Mouse (Mus musculus) neutrophil, adult 5-6 weeks (primary cell): ENCODE measurements around the gene Clip3. TPM values are rescaled to one million over a fixed set of nuclear protein-coding genes. Genes with fewer than 3 reads are reported as not detected.

Source experiments
- ATAC-seq: fragments of 151-379, 151-347 bp; 2 replicates; pipeline ENCODE4 v1.8.0; 2017; ENCODE audit warnings: mild to moderate bottlenecking, moderate TSS enrichment; ENCODE audit not compliant: insufficient number of reproducible peaks, poor library complexity, low FRiP score, severe bottlenecking; ENCODE audit errors: extremely low read depth
- total RNA-seq: library from RNA; stranded (forward); fragments of 200-1000 nt; gene quantifications from 2 replicates; pipeline ENCODE4 v1.2.3, GENCODE M21; 2017

The Clip3 gene
- total RNA-seq, 1 experiment from 2014 or later = 1.3 TPM

DNA sequence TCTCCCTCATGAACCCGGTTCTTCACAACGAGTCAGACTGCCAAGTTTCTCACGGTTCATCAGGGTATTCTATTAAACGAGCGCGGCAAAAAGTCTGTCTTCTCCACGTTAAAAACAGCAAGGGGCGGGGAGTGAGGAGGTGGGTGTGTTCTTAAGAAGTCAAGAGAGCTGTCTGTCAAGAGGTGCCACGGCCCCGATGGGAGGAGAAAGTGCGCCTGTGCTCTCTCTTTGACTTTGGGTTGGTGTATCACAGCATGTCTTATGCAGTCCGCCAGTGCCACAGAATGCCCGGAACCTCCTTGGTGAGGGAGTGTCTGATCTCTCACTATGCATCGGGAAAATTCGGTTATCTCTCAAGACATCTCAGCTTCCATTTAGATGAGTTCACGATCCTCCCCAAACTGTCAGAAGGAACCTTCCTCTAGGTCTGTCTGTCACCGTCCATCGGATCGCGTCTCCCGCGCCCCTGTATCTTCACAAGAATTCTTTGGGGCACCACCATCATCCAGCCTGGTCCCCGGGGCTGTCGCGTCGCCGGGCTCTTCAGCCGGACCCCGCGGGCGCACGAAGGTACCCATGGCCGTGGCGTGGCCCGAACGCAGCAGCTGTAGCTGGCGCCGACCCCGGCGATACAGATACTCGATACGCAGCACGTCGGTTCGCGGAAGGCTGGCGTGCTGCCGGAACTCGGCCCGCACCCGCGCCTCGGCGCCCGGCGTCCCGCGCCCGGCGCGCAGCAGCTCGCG lies 30.2 kb downstream of the Clip3 start, which contains the start of gene E130208F15Rik:
E130208F15Rik (plus strand) TSS at position 202 of the 746 bp plus-strand sequence.
- peak; percentile 51; the same call in 1 of the 2 replicates for ATAC-seq

DNA sequence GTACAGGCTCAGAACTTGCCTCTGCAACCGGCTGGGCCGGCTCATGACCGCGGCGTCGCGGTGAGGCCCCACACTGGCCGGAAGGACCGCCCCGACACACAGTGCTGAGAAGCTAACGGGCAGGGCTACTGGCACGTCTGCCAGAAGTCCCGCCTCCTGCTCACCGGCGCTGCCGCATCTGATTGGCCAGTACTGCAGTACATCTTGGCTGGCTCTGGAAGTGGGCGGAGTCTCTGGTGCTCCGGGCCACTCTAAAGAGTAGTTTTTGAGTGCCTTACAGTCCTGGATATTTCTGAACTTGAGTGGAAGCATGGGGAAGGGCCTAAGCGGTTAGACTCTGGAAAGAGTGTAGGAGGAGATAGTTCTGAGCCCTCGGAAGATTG lies 30.7 kb downstream of the Clip3 start:
- ATAC-seq = peak; percentile 95

DNA sequence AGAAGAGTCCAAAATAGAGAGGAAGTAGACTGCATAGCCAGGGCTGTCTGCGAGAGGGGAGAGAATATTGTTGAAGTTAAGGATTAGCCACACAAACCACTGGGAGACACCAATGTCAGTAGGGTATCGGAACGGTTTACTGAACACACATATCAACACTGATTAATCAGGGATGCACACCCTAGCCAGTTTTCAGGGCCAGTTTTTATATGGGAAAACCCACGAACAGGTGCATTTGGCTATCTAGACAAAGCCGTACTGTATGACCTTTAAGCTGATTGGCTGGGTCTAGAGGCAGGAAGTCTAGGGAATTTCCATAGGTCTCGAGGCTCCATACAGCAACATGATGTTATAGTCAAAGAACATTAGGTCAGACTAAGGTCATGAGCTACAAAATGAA lies 31.3 kb downstream of the Clip3 start:
- no peak for ATAC-seq

DNA sequence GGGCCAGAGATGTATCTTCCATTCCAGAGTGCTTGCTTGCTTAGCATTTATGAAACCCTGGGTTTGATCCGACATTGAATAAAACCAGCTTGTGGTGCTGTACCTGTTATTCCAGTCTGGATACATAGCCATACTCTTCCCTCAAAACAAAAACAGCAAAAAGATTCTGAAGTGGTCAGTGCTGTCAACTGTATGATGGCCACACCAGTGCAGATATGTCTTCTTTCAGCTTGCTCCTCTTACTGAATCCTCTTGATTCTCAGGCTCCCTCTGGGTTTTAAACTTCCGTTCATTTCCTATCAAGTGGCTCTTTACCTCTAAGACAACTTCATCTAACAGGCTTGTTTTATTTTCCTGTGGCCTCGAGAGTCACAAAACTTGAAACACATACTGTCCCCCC lies 32.3 kb downstream of the Clip3 start, which contains the start of gene Sdhaf1:
Sdhaf1 (minus strand) TSS at position 101 of the 400 bp plus-strand sequence.
- ATAC-seq = no peak

DNA sequence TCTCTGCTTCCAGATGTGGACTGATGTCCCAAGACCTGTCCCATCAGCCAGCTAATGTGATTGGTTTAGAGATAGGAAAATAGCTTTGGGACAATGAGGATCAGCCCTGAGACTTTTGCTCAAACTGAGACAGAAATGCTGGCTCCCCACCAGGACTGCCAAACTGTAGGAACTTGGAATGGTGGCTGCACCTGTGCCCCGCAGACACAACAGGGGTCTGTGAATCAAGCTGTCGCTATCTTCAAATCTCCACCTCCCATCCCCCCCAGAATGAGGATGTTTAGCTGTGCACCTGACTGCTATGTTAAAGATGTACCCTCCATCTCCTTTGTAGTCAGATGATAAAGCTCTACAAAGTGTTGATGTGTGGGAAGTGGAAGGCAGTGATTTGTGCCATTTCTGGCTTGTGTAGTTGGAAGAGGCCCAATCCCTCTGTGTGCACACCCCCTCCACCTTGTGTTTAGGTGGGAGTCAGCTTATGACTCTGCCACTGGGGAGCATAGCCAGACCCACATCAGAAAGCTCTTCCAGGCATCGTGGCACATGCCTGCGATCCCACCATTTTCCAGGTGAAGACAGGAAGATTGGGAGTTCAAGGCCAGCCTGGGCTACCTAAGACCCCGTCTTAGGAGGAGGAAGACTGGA lies 32.9 kb downstream of the Clip3 start:
- ATAC-seq = no peak

DNA sequence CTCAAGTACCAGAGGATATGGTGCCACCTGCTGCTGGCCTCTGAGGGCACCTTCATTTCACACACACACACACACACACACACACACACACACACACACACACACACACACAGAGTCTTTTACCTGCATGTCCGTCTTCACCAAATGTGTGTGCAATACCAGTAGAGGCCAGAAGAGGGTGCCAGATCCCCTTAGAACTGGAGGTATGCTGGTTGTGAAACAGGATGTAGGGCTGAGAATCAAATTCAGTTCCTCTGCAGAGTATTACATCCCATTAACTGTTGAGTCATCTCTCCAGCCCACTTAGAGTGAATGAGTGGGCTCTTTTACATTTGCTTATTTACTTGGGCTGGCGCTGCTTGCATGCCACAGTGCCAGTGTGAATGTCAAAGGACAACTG lies 33.8 kb downstream of the Clip3 start:
- ATAC-seq = peak; percentile 42; the same call in 1 of the 2 replicates

DNA sequence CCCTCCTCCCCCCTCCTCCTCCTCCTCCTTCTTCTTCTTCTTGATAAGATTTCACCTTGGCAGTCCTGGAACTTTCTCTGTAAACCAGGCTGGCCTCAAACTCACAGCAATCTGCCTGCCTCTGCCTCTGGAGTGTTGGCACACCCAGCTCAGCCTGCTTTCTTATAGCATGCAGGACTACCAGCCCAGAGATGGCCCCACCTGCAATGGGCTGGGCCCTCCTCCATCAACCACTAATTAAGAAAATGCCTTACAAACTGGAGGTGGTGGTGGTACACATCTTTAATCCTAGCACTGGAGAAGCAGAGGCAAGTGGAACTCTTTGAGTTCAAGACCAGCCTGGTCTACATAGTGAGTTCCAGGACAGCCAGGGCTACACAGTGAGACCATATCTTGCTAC lies 34.9 kb downstream of the Clip3 start:
- no peak for ATAC-seq

DNA sequence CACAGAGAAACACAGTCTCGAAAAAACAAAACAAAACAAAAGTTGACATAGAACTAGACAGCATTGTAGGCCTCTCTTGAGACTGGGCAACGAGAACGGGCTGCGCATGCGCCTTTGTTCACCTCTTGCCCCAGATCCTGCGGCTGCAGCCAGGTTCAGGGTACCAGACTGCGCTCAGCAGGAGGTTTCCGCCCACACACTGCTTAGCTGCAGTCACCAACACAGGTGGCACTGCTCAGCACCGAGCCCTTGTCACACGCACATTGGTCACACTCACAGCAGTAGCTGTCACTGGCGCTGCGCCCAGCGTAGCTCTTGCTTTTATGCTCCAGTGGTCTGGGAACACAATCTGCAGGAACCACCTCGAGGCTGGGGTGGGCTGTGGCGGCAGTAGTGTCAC lies 35.6 kb downstream of the Clip3 start:
- ATAC-seq = no peak

DNA sequence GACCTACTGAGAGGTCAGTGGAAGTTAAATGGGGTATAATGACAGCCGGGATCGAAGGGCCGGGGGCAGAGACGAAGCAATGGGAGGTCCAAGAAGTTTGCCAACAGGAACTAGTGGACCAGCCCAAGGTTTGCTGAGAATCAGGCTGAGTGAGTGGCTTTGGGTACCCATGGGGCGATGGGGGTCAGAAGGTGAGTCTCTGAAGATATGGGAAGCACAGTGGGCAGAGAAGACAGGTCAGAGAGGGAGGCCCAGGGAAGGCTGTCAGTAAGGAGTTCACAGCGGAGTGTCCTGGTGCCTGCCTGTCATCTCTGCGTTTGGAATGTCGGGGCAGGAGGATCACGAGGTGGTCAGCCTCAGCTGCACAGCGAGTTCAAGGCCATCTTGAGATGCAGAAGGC lies 36.9 kb downstream of the Clip3 start:
- no peak for ATAC-seq

DNA sequence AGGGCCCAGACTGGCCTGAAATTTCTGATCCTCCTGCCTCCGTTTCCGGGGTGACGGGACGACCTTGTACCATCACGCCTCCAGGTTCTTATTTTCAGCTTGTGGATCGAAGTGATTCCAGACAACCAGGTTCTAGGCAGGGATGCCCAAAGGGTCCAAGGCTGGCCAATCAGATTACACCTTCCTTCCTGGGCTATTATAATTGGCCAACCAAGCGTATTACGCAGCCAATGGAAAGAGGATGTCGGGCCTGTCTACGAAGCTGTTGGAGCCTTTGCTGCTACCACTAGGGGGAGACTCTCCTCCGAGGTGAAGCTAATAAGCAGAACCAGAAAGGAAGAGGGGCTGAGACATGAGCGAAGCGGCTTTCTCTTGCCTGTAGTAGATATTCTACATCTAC lies 40.4 kb downstream of the Clip3 start:
- peak; percentile 84 for ATAC-seq

DNA sequence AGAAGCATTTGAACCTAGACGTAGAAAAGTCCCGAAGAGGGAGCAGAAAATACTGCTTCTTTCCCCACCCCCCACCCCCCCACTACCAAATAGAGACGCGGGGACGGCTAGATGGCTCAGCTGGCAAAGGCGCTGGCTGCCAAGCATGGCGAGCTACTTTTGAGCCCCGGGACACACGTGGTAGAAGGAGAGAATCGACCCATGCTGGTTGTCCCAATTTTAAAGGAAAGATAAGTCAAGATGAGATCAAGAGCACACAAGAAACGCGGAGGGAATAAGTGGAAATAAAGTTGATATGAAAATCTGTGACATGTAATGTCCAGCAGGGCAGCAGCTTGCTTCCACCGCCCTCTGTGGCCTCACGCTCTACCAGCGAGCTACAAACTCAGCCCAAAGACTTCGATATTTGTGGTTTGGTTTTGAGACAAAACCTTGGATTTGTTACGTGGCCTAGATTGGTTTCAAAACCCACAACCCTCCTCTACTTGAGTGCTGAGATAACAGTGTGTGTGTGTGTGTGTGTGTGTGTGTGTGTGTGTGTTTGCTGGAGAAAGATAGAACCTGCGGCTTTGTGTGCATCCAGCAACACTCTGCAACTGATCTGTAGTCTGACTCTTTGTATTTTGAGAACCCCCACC lies 41.2 kb downstream of the Clip3 start:
- no peak for ATAC-seq

DNA sequence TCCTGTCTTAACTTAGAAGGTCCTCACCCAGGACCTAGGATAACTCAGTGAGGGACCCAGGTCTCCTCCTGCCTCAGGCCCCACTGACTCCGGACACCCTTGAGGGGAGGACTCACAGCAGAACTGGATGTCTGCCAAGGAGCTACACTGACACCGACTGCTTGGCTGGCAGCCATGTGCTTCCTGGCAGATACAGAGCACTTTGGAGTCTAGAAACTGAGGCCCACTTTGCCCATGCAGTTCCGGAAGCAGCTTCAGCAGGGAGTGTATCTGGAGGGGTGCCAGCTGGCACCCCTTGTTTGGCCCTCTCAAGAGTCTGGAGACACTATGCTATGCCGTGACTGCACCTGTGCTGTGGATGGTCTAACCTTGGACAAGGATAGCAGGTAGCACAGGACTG lies 41.9 kb downstream of the Clip3 start:
- no peak for ATAC-seq

DNA sequence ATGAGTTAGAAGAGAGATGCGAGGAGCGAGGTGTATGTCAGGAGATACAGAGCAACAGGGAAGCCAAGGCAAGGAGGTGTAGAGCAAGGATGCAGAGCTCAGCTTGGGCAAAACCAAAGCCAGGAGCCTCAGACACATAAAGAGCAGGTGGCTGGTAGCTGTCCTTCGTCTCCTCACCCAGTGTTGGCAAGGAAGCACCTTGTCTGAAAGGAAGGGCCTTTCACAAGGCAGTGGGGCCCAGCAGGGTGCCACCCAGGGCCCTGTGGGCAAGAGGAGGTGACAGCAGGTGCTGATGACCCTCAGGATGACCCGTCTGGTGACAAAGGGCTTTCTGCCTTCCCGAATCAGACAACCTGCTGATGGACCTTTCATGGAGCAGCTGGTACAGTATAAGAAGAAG lies 43.0 kb downstream of the Clip3 start:
- no peak for ATAC-seq

DNA sequence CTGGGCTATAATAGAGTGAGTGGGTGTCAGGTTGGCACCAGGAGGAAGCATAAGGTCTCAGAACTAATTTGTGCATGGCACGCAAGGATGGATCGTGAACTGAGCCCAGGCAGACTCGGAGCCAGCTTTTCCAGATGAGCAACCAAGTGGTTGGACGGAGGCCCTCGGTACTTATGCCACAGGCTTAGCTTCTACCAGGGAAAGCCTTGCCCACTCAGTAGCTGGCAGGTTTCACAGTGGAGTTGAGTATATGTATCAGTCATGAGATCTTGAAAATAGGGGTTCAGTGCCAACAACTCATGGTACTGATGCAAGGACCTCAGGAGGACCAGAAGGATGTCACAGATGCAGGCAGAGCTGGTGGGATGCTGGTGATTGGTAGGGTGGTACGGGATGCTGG lies 44.2 kb downstream of the Clip3 start:
- no peak for ATAC-seq

DNA sequence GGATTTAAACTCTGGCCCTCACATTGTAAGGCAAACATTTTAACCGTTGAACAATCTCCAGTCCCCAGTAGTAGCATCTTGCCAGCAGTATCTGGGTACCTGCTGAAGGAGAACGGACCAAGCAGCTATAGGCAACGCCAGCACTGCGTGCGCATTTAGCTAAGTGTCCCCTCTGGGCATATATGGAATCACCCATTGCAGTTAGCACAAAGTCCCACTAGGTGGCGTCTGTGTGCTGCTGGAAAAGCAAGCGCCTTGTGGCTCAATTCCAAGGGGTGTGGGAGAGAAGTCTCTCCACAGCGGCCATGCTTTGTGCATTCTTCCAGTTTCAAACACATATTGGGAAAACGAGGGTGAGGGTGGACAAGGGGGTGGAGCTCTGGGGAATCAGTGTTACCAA lies 44.9 kb downstream of the Clip3 start:
- peak; percentile 37; the same call in 1 of the 2 replicates for ATAC-seq

DNA sequence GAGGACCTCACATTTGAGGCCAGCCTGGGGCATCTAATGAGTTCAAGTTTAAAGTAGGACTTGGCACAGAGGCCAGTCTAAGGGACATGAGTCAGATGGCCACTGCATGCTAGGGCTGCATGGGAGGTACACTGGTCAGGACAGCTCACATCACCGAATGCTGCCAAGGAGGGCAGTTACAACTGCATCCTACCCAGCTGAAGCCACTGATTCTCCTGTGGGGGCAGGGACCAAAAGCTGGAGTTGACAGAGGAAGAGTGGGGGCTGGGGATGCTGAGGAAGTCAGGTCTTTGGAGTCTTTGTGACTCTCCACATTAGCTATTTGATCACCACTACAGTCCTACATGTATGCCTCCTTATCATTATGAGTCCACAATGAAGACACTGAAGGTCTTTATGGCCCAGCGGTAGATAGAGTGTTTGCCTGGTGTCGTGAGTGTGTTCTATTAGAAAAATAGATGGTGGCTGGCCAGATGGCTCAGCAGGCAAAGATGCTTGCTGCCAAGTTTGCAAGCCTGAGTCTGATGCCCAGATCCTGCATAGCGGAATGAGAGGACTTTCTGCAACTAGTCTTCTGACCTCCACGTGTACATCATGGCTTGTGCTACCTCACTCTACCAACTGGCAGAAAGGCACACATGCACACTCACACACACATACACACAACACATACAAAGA lies 48.0 kb downstream of the Clip3 start:
- ATAC-seq = no peak

DNA sequence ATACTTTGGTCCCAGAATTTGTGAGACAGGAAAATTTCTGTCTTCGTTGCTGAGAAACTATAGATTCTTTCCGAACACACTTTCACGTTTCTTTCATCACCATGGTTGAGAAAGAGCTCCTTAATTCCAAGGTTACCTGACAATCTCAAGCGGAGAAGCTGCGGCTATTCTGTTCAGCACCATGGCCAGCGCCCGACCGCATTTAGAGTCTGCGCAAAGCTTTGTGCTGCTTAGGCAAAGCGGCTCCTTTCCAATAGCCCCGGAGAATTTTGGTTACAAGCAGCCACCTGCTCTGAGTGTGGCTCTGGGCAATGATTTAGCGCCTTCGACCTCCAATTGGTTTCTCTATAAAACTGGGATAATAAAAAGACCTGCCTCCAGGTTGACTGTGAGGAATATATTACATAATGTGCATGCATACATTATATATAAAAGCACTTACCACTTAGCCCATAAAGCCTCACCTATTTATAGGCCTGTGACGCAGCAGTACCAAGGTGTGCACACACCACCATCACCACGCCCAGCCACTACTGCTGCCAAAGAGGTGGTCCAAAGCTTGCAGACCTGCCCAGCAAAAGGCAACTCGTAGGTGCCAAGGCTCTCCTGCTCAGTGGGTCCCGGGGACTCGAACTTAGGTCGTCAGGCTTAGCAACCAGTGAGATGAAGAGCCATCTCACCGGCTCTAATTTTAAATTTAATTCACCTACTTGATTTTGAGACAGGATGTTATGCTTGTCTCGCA lies 55.3 kb downstream of the Clip3 start:
- no peak for ATAC-seq

DNA sequence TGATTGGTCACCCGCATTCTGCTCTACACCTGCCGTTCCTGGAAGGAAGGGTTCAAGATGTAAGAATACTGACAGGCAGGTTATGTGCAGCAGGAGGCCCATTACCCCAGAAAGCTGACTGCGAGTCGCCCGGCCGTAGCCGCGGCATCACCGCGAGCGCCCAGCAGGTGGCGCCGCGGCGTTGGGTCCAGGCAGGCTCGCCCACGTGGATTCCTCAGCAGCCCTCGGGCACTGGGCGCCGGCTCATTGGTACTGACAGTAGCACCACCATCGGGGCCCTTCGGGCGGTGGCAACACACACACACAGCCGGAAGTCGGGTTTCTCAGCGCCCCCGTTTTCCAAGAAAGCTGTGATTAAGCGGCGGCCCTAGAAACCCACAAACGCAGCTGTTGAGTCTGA lies 56.3 kb downstream of the Clip3 start:
- no peak for ATAC-seq

DNA sequence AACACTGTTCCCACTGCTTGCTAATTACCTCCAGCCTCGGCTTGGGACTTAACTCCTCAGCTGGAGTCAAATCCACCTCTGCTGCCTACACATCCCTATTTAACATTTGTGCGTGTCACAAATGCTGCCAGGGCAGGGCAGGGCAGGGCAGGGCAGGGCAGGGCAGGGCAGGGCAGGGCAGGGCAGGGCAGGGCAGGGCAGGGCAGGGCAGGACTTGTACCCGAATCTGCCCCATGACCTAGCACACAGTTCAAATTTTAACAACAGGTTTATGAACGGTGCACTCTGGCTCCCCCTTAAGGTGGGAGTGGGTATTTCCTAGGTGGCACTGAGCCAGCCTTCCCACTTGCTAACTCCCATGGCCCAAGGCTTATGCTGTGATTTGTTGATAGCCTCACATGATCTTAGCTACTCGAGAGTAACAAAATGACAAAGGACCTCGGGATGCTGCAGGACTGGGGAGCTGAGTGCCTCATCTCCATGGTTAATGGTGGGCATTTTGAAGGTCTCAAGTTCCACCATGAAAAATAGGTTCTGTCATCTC lies 61.8 kb downstream of the Clip3 start:
- peak; percentile 40 for ATAC-seq
